Mouse (Mus musculus): ENCODE results near the gene Fam114a1. TPM values are rescaled to one million over a fixed set of nuclear protein-coding genes. Genes with fewer than 3 reads are reported as not detected.

Fam114a1 gene
- polyA plus RNA-seq, 1 experiment: 18.5 TPM

DNA sequence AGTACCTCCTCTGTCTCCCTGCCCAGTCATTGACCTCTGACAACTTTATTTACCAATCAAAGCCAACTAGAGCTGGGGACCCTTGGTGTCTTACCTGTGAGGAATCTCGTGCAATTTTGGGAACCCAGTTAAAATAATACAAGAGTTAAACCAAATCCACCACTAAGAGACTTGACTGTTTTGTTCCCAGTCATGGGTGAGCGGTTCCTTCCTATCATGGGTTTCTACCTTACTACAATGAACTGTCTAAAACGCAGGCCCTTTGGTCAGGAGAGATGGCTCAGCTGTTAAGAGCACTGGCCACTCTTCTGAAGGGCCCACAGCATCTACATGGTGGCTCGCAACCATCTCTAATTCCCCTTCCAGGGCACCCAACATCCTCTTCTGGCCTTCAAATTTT is 112.0 kb downstream of the Fam114a1 start:
- no peaks in the 10 kb centered on the region for H3K36me3 ChIP-seq (ENCODE audit: control insufficient read depth, insufficient read depth)
- H3ac ChIP-seq (ENCODE audit: control insufficient read depth, insufficient read length): no peak overlapping the region
- H3K4me2 ChIP-seq (ENCODE audit: low read depth): no peak overlapping the region
- no peaks in the 10 kb centered on the region for H3K79me2 ChIP-seq (ENCODE audit: control insufficient read depth, insufficient read depth)
- H3K27me3 ChIP-seq (ENCODE audit: control insufficient read depth, insufficient read depth, insufficient read length): no peaks in the 10 kb centered on the region
- TF ChIP-seq POLR2AphosphoS2 (IDR thresholded peaks at IDR 0.05; ENCODE audit: insufficient read length, low read depth) (no peak), SRF (IDR thresholded peaks at IDR 0.05; ENCODE audit: control insufficient read depth, insufficient read length, low read depth) (no peak), REST (IDR thresholded peaks at IDR 0.05; ENCODE audit: insufficient read depth, insufficient read length) (no peak), POLR2A (IDR thresholded peaks at IDR 0.05; ENCODE audit: insufficient read length, low read depth) (no peak), MYOG (IDR thresholded peaks at IDR 0.05; ENCODE audit: control insufficient read depth in 1 of 3, insufficient read depth in 1 of 3, insufficient read length in 2 of 3, low read depth in 2 of 3) (no peak), TCF12 (IDR thresholded peaks at IDR 0.05; ENCODE audit: insufficient read depth, poor library complexity, severe bottlenecking) (no peak), USF1 (IDR thresholded peaks at IDR 0.05; ENCODE audit: low read depth) (no peak), MAX (IDR thresholded peaks at IDR 0.05; ENCODE audit: low read depth) (no peak), MYOD1 (IDR thresholded peaks at IDR 0.05; ENCODE audit: control insufficient read depth in 1 of 3, insufficient read length in 2 of 3, low read depth in 2 of 3) (no peak), TCF3 (IDR thresholded peaks at IDR 0.05; ENCODE audit: insufficient read length, low read depth) (no peak), E2F4 (IDR thresholded peaks at IDR 0.05; ENCODE audit: insufficient read depth) (no peak), CEBPB (IDR thresholded peaks at IDR 0.05; ENCODE audit: insufficient read depth, poor library complexity, severe bottlenecking) (no peak)
- H3K4me3 ChIP-seq: no peak overlapping the region

DNA sequence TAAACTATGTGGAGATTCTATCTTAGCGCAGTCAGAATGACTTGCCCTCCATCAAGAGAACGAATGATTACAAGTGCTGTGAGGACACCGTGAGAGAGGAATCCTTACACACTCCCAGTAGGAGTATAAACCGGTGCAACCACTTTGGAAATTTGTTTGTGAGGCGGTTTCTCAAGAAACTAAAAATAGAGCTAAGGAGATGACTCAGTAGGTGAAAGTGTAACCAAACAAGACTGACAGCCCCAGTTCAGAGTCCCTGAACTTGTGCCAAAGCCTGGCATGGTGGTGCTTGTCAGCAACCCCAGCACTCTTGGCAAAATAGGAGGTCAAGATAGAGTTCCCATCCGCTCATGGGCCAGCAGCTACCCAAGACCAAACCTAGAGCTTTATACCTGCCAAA is 116.7 kb downstream of the Fam114a1 start:
- no peak for TF ChIP-seq USF1 (IDR thresholded peaks at IDR 0.05; ENCODE audit: low read depth)
- TF ChIP-seq TCF3 (IDR thresholded peaks at IDR 0.05; ENCODE audit: insufficient read length, low read depth): no peak
- TF ChIP-seq TCF12 (IDR thresholded peaks at IDR 0.05; ENCODE audit: insufficient read depth, poor library complexity, severe bottlenecking): no peak
- no peak for TF ChIP-seq MYOD1 (IDR thresholded peaks at IDR 0.05; ENCODE audit: control insufficient read depth in 1 of 3, insufficient read length in 2 of 3, low read depth in 2 of 3)
- TF ChIP-seq E2F4 (IDR thresholded peaks at IDR 0.05; ENCODE audit: insufficient read depth): no peak
- no peak for TF ChIP-seq CEBPB (IDR thresholded peaks at IDR 0.05; ENCODE audit: insufficient read depth, poor library complexity, severe bottlenecking)
- TF ChIP-seq MAX (IDR thresholded peaks at IDR 0.05; ENCODE audit: low read depth): no peak
- no peak for TF ChIP-seq MYOG (IDR thresholded peaks at IDR 0.05; ENCODE audit: control insufficient read depth in 1 of 3, insufficient read depth in 1 of 3, insufficient read length in 2 of 3, low read depth in 2 of 3)
- TF ChIP-seq POLR2A (IDR thresholded peaks at IDR 0.05; ENCODE audit: insufficient read length, low read depth): no peak
- no peak for TF ChIP-seq POLR2AphosphoS2 (IDR thresholded peaks at IDR 0.05; ENCODE audit: insufficient read length, low read depth)
- TF ChIP-seq SRF (IDR thresholded peaks at IDR 0.05; ENCODE audit: control insufficient read depth, insufficient read length, low read depth): no peak
- TF ChIP-seq REST (IDR thresholded peaks at IDR 0.05; ENCODE audit: insufficient read depth, insufficient read length): no peak
- Histone ChIP-seq H3ac (ENCODE audit: control insufficient read depth, insufficient read length) (no peak overlapping the region), H3K36me3 (ENCODE audit: control insufficient read depth, insufficient read depth) (no peaks in the 10 kb centered on the region), H3K79me2 (ENCODE audit: control insufficient read depth, insufficient read depth) (no peaks in the 10 kb centered on the region), H3K4me2 (ENCODE audit: low read depth) (peak overlapping the region; percentile 55), H3K4me3 (no peak overlapping the region), H3K27me3 (ENCODE audit: control insufficient read depth, insufficient read depth, insufficient read length) (no peaks in the 10 kb centered on the region)

GRCm38 (mm10) chr5:65089707-65090106 is 119.8 kb downstream of the Fam114a1 start:
- TF ChIP-seq E2F4 (IDR thresholded peaks at IDR 0.05; ENCODE audit: insufficient read depth): no peak
- peak; percentile 45 to 64 (median 55) for TF ChIP-seq MYOD1 (IDR thresholded peaks at IDR 0.05; ENCODE audit: control insufficient read depth in 1 of 3, insufficient read length in 2 of 3, low read depth in 2 of 3)
- Histone ChIP-seq H3K36me3 (ENCODE audit: control insufficient read depth, insufficient read depth) (no peaks in the 10 kb centered on the region), H3K4me2 (ENCODE audit: low read depth) (peak overlapping the region; percentile 47), H3ac (ENCODE audit: control insufficient read depth, insufficient read length) (no peak overlapping the region), H3K79me2 (ENCODE audit: control insufficient read depth, insufficient read depth) (no peaks in the 10 kb centered on the region), H3K4me3 (no peak overlapping the region), H3K27me3 (ENCODE audit: control insufficient read depth, insufficient read depth, insufficient read length) (no peaks in the 10 kb centered on the region)

GRCm38 (mm10) chr5:65091184-65091858 is 121.5 kb downstream of the Fam114a1 start:
- TF ChIP-seq REST (IDR thresholded peaks at IDR 0.05; ENCODE audit: insufficient read depth, insufficient read length) (no peak), E2F4 (IDR thresholded peaks at IDR 0.05; ENCODE audit: insufficient read depth) (no peak), MYOD1 (IDR thresholded peaks at IDR 0.05; ENCODE audit: control insufficient read depth in 1 of 3, insufficient read length in 2 of 3, low read depth in 2 of 3) (no peak)

More at GRCm38 (mm10) chr5:65091184-65091858, 121.5 kb downstream of the Fam114a1 start:
- Histone ChIP-seq H3K79me2 (ENCODE audit: control insufficient read depth, insufficient read depth) (no peaks in the 10 kb centered on the region), H3K4me3 (no peak overlapping the region), H3K27me3 (ENCODE audit: control insufficient read depth, insufficient read depth, insufficient read length) (no peaks in the 10 kb centered on the region), H3ac (ENCODE audit: control insufficient read depth, insufficient read length) (no peak overlapping the region), H3K36me3 (ENCODE audit: control insufficient read depth, insufficient read depth) (no peaks in the 10 kb centered on the region), H3K4me2 (ENCODE audit: low read depth) (peak overlapping the region; percentile 13)

Other genes with a start within 250 kb of the Fam114a1 start
- 27.4 TPM for gene Klf3, start 166.7 kb upstream of the Fam114a1 start, polyA plus RNA-seq (2012; fragmentation: generic; extraction: Trizol)
- 0.02 TPM for gene Tlr1, start 36.5 kb upstream of the Fam114a1 start, polyA plus RNA-seq (2012; fragmentation: generic; extraction: Trizol)
- gene Tlr6, start 10.0 kb upstream of the Fam114a1 start, polyA plus RNA-seq (2012; fragmentation: generic; extraction: Trizol): 4.5 TPM
- gene Tmem156, start 122.1 kb downstream of the Fam114a1 start, polyA plus RNA-seq (2012; fragmentation: generic; extraction: Trizol): 0.61 TPM
- 25.1 TPM for gene Klhl5, start 137.5 kb downstream of the Fam114a1 start, polyA plus RNA-seq (2012; fragmentation: generic; extraction: Trizol)
- 3.4 TPM for gene Wdr19, start 229.6 kb downstream of the Fam114a1 start, polyA plus RNA-seq (2012; fragmentation: generic; extraction: Trizol)